In the genomic region with DNA sequence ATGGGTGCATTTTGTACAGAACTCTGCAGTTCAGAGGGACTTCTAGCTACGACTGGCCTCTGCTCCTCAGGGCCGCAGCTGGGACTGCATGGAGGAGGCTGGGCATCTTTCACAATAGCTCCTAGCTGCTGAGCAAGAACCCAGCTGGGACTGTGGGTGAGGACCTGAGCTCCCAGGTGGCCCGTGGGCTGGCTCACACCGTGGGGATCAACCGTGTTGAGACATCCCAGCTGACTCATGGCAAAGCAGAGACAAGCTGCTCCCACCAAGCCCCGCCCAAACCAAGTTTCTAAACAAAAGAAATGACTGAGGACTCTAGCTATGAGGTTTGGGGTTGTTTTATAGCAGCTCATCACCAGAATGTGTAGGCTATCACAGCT, we compare ENCODE assay signal across 8 mouse cellular contexts. TPM values are rescaled to one million over a fixed set of nuclear protein-coding genes. Genes with fewer than 3 reads are reported as not detected.
DNase-seq lines count a peak whose midpoint lies in the region; ATAC-seq and TF ChIP-seq lines count a peak whose summit lies in the region.

No protein-coding gene starts in this region.

- intact Hi-C loops in gastrocnemius, postnatal 14 days (cut with DNase I; ENCODE audit: low total_unique reads), result no loop called here

- no peak overlapping the region for H3K27ac ChIP-seq in heart, embryonic 11.5 days (ENCODE audit: low read depth, low read length)
- no peak overlapping the region for H3K27ac ChIP-seq in kidney, adult 2 months (ENCODE audit: insufficient read depth, low read depth, low read length)

- 41% methylated on average over 6 of the region's 6 CpGs for WGBS in heart, embryonic 11.5 days (ENCODE audit: insufficient replicate concordance)
- 48% methylated on average over 6 of the region's 6 CpGs for WGBS in kidney, adult 2 months

- no peaks in the 10 kb centered on the region for H3K27me3 ChIP-seq in heart, embryonic 11.5 days (ENCODE audit: control insufficient read depth, insufficient read depth, low read length)
- no peaks in the 10 kb centered on the region for H3K27me3 ChIP-seq in kidney, adult 2 months (replicated peaks; ENCODE audit: control insufficient read depth, insufficient read depth, low read length)

- H3K9ac ChIP-seq in heart, embryonic 11.5 days (ENCODE audit: low read depth, low read length), result no peak overlapping the region

- H3K36me3 ChIP-seq in heart, embryonic 11.5 days (ENCODE audit: control insufficient read depth, insufficient read depth, low read length), result no peaks in the 10 kb centered on the region
- no peaks in the 10 kb centered on the region for H3K36me3 ChIP-seq in kidney, adult 2 months (ENCODE audit: control insufficient read depth, insufficient read depth, low read length)

- no peak for TF ChIP-seq CTCF in kidney, adult 2 months (conservative IDR thresholded peaks at IDR 0.05; ENCODE audit: insufficient read depth, insufficient read length, low read depth, low read length)

- H3K9me3 ChIP-seq in heart, embryonic 11.5 days (replicated peaks; ENCODE audit: control insufficient read depth, low read length), result no peaks in the 10 kb centered on the region

- no peak overlapping the region for H3K4me2 ChIP-seq in heart, embryonic 11.5 days

- DNase-seq in heart, adult 9 months (ENCODE audit: low spot score in 2 of 2), result peak; percentile 40
- peak; percentile 36 for DNase-seq in MN1 (ENCODE audit: low spot score)
- peak; percentile 26 for DNase-seq in gastrocnemius, postnatal 14 days
- peak; percentile 43 for DNase-seq in lung, postnatal 10 days
- DNase-seq in thymus, adult 18-20 months, result peak; percentile 17 to 20
- no peak for DNase-seq in c-Kit-positive CD71-positive TER-119-positive erythroid progenitor cells, embryonic 14.5 days (ENCODE audit: low spot score)
- no peak for DNase-seq in kidney, adult 2 months

- TF ChIP-seq POLR2A in kidney, adult 2 months (IDR thresholded peaks at IDR 0.05; ENCODE audit: low read depth, low read length), result no peak

- peaks cover 21% of the 10 kb centered on the region for H3K4me1 ChIP-seq in heart, embryonic 11.5 days (ENCODE audit: control insufficient read depth, insufficient read depth, low read length)
- no peaks in the 10 kb centered on the region for H3K4me1 ChIP-seq in kidney, adult 2 months (ENCODE audit: control insufficient read depth, insufficient read depth, low read length)

- no peak overlapping the region for H3K4me3 ChIP-seq in heart, embryonic 11.5 days (ENCODE audit: low read depth, low read length)
- H3K4me3 ChIP-seq in kidney, adult 2 months (ENCODE audit: insufficient read depth, low read depth, low read length), result no peak overlapping the region

- no peak for ATAC-seq in heart, embryonic 11.5 days (replicated peaks; ENCODE audit: insufficient number of reproducible peaks, low FRiP score, low TSS enrichment)

RNA-seq across cellular contexts. Expression of a gene that starts 40.1 kb away (rescaled TPM):
- polyA plus RNA-seq in heart, embryonic 11.5 days (2014; fragmentation: Nextera tagmentation; extraction: Ambion mirVana), result 11.6 and 12.9 TPM in 2 replicates
- total RNA-seq in gastrocnemius, postnatal 14 days (2021), result 1 to 10 TPM; 4.2 to 7.9 TPM
- 10.4 and 12.8 TPM in 2 replicates for polyA plus RNA-seq in kidney, adult 2 months (2012; rRNA removed)

Comparison
In these comparisons a context has a peak if more than half of its experiments do, and no peak if none do; other contexts are left out.
1. DNase-seq: peak in heart, adult 9 months (2 of 2), MN1 (single experiment), gastrocnemius, postnatal 14 days (single experiment), lung, postnatal 10 days (single experiment) and thymus, adult 18-20 months (2 of 2); none in c-Kit-positive CD71-positive TER-119-positive erythroid progenitor cells, embryonic 14.5 days (single experiment) and kidney, adult 2 months (single experiment).